Mouse (Mus musculus) stomach, embryonic 16.5 days (tissue): ENCODE measurements at regions not wholly inside any gene's neighbourhood (a gene's known extent, or its start where the extent isn't known, plus 50 kb on each side); places are given as distances from the start of the nearest gene placed in this dataset. TPM values are rescaled to one million over a fixed set of nuclear protein-coding genes. Genes with fewer than 3 reads are reported as not detected.

Source experiments
- microRNA-seq: library from miRNA; unstranded; fragments of <30 nt; microRNA quantifications from one replicate; pipeline ENCODE4, GENCODE M21; 2016

Small RNAs in the stretch of these regions (microRNA-seq; reads per million reads assigned to microRNA genes)
- gene Gm24369, result not detected
